Mouse (Mus musculus): ENCODE results near the gene Tnmd.

GRCm38 (mm10) chrX:133887308-133887707 is 36.5 kb downstream of the Tnmd start:
- TF ChIP-seq POLR2A (IDR thresholded peaks at IDR 0.05; ENCODE audit: borderline replicate concordance, extremely low read depth, insufficient read depth, insufficient read length, poor library complexity, severe bottlenecking), result no peak
- TF ChIP-seq CTCF (IDR thresholded peaks at IDR 0.05; ENCODE audit: borderline replicate concordance, extremely low read depth, insufficient read depth, insufficient read length), result no peak

Measured in brain, embryonic 14.5 days (tissue).